Mouse (Mus musculus): ENCODE data around the gene Phtf2.

The Phtf2 gene

DNA sequence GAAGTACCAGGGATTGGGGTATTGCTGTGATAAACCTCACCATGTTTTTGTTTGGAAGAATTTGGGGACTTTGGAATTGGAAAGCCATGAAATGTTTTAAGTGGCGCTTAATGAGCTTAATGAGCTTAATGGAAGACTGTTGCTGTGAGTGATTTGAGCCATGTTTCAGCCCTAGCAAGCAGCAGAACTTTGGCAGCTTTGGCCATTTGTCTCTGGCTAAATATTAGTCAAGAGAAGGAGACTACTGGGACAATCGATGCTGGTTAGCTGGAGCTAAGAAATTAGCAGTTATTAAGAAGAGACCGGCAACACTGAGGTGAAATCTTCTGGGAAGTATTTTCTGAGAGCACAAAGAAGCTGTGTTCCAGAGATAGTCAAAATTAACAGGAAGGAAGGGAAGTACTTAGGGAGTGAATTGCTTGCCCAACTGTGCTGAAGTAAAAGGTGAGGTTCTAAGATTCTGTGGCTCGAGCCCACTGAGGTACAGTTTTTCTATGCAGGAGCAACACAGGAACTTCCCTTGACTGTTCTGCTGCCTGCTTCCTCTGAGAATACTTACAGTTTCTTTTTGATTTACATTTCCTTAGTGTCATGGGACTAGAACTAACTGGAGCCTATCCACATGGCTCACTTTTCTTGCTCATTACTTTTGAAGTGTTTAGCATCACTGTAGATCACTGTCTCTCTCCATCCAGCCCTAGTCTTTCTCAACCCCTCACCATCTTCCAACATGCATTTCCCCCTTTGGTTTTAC lies 17.5 kb downstream of the Phtf2 start:
- WGBS, result 66% methylated on average over 4 of the region's 4 CpGs

DNA sequence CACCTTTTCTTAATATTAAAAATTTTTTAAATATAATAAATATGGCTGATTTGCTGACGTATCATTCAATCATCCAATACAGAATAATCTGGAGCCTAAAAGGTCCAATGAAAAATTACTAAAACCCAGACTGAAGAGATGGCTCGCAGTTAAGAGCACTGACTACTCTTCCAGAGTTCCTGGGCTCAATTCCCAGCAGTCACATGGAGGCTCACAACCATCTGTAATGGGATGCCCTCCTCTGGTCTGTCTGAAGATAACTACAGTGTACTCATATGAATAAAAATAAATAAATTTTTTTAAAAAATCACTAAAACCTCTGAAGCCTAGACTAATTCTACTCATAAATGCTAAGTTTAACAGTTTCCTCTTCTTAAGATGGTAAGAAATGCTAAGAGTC lies 20.0 kb downstream of the Phtf2 start:
- 69% methylated on average over 2 of the region's 2 CpGs for WGBS

DNA sequence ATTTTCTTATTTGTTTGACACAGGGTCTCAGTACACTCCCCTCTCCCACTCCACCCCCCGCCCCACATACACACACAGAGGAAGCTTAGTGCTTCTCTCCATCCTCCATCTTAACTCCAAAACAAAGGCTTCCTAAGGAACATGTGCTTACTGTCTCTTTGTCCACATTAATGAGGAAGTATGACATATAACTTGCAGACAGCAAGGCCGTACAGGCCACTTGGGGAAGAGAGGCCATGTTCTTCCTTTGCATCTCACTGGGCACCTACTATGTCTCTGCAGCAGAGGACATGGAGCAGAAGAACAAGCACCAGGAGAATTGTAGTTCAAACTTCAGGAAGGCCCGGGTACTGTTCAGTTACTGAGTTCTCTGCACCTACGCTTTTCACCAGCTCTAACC lies 21.4 kb downstream of the Phtf2 start:
- WGBS, result 89% methylated on average over 4 of the region's 4 CpGs

DNA sequence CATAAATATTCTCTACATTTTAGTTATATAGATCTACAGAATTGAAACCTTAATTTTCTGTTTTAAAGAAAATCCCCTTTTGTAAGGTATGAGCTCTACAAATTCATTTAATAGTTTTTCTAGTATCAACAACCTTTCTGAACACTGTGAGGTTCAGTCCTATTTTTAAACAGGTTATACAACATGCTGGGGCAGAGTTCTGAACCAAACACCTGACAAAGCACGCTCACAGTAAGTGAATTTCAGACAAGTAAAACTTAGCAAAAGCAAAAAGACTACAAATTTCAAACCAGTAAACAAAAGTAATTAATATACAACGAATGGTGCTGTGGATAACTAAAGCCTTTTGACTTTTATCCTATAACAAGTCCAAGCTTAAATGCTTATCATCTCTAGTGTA lies 23.5 kb downstream of the Phtf2 start:
- WGBS, result 89% methylated on average over 2 of the region's 2 CpGs

DNA sequence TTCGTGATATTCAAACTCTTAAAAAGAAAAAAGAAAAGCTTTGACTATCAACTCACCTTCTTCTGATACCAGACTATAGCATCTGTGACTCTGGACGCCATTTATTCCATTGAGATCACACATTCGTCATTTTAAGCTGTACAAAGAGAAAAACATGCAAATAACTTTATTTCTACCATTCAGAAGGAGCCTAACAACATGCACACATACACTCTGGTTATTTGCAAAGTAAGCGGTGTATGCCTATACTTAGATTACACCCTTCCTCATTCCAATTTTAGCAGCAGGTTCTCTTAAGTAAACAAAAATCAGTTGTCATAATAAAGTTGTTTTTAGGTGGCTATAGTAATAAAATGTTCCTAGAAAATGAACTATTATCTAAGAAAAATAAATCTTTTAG lies 26.9 kb downstream of the Phtf2 start:
- 78% methylated on average over 4 of the region's 4 CpGs for WGBS

DNA sequence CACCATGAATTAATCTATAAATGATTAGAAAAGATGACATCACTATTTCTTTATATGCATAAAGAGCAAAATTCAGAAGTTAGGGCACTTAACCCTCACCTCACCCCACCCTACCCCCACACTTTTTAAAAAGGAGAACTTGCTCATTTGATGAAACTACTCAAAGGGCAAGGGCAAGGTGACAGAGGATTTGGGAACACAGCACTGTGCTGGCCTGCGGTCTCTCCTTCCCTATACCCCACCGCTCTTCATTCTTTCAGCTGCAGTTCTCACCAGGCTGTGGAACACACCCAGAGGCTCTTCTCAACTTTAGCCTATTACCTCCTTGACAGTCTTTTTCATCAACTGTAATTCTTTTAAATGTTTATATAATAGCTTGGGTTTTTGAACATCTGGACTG lies 34.9 kb downstream of the Phtf2 start:
- WGBS, result 93% methylated on average over 2 of the region's 2 CpGs

DNA sequence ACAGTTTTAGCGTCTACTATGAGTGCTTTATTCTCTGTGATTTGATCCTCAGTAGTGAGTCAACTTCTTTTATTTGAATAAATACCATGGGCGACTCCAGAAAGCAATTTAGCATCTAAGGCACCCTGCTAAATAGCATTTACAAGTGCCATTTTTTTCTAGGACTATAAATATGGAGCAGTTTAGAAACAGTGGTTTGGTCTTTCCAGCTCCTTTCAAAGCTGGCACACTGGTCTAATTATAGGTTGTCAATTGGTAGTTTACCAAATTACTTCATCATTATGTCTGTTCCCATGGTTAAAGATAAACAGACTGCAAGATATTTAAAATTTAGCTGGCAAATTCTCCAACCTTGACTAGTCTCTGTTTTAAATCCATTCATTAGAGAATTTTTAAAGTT lies 38.1 kb downstream of the Phtf2 start:
- 51% methylated on average over 2 of the region's 2 CpGs for WGBS

DNA sequence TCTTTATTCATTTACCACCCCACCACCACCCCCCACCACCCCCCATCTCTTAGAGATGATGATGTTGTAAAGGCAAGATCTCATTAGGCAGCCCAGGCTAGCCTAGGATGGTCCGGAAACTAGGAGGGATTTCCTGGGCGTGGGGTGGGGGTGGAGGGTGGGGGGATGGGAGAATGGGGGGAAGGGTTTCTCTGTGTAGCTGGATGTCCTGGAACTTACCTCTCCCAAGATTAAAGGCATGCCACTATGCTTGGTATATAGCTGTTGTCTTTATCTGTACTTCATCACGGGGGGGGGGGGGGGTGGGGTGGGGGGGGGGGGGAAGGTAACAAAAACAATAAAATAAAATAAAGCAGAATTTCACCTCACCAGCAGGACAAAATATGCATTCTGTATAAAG lies 38.5 kb downstream of the Phtf2 start:
- 90% methylated on average over 2 of the region's 3 CpGs for WGBS

DNA sequence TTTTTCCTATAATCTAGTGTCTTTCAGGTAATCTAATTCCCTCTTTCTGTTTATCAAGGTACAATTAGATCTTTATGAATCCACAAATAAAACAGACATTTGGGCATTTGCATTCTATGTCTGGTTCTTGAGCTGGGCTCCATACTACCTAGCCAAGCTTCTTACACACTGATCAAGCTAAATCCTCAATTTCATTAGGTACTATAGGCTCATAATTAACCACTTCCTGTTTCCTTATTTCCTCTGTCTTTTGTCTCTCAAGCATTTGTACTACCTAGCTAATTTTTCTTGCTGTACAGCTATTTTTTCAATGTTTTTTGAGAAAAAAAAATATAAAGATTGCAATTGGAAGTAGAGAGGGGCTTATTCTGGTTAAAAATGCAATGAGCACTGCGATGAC lies 44.8 kb downstream of the Phtf2 start:
- 98% methylated on average over 1 of the region's 1 CpGs for WGBS

DNA sequence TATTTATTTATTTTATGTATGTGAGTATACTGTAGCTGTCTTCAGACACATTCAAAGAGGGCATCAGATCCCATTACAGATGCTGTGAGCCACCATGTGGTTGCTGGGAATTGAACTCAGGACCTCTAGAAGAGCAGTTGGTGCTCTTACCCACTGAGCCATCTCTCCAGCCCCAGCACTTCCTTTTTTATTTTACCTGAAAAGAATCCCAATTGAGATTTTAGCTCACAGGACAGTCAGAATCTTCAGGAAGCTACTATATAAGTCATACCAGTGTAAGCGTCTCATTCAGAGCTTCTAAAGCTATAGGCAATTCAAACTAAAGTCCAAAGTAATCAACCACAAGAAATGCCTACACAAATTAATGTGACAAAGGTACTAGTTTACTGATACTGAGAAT lies 47.5 kb downstream of the Phtf2 start:
- WGBS, result 100% methylated on average over 1 of the region's 1 CpGs

DNA sequence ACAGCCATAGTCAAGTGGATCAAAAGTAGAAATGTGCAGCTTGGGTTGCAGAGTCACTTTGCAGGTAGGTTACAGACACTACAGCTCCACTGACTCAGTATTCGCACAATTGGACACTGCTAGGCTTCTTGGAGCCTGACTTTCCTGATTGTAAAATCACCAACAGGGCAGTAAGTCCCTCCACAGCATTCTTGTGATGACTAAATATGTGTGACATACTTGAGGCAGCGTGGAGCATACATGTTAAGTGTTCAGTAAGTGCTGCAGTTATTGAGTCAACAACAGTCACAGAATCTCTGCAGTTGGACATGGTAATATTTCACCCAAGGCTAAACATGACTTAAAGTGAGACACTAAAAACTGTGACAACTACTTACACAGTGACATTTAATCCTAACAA lies 50.5 kb downstream of the Phtf2 start:
- WGBS, result 96% methylated on average over 2 of the region's 2 CpGs

DNA sequence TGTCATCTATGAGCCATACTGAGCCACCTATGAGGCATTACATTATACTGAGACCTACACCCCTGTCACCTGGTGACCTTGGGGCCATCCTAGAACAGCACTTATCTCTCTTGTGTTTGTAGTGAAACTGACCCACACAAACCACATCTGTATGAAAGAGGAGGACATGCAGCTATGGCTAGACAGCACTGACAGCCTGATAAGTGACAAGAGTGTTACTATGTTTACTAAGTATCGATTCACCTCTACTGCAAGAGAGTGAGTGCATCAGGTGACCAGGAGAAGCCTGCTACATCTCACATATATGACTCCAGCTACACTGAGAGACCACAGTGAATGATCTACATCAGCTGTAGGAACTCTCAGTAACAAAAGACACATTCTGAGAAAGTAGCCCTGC lies 51.2 kb downstream of the Phtf2 start:
- 96% methylated on average over 1 of the region's 1 CpGs for WGBS

DNA sequence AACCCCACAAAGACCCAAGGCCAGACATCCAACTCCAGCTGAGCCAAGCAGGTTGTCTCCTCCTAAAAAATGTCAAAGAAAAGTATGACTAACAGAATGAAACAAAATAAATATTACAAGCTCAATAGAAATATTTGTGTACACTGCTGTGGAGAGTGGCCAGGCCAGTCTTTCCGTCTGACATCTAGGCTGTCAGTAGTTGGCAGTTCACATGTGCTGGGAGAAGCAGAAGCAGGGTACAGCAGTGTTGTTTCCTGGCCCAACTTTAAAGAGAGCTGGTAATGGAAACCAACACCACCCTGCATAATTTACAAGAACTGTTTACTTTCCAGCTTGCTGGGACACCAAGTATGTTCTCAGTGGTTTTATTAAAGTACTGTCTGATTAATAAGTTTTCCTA lies 60.3 kb downstream of the Phtf2 start:
- WGBS, result 61% methylated on average over 1 of the region's 1 CpGs

DNA sequence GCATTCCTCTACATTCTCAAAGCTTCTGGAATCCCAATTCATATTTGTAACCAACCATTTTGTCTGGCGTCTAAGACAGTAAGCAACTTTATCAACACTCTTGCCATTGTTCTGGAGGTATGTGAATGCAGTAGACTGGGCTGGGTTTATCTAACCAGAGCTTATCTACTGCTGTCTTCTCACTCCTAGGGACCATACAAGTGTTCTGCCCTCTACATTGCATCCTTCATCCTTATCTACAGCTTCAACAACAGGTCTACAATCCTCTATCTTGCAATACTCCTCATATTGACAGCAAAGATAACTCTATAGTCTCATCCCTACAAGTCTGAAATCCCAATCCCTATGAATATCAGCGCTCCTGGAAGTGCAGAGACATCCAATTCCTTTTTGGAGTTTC lies 66.8 kb downstream of the Phtf2 start:
- WGBS, result 97% methylated on average over 2 of the region's 2 CpGs

DNA sequence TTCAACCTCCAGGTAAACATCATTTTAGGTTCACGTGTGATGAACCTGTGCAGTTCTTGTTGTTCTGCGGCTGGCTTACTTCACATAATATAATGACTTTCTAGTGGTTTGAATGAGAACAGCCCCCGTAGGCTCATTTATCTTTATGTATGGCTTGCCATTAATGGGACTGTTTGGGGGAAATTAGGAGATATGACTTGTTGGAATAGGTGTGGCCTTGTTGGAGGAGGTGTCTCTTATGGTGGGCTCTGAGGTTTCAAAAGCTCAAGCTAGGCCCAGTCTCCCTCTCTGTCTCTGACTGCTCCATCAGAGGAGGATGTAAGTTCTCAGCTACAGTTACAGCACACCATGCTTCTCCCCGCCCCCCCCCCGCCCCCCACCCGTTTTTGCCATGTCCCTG lies 71.5 kb downstream of the Phtf2 start:
- WGBS, result 86% methylated on average over 6 of the region's 6 CpGs

DNA sequence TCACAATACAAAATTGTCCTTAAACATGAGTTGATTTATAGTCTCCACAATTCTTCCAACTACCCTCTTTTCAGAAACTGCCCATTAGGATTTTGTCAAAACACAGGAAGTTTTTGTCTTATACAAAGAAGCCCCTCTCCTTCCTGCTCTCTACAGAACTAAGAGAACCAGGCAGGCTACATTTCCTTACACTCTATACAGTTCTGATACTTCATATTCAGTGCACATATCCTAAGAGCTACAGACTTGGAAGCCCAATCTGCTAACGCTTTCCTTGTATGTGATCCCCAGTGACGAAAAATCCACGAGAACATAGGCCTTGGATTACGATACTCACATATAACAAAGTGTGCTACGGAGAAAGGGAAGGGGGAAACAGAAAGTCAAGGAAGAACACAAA lies 86.0 kb downstream of the Phtf2 start:
- 78% methylated on average over 5 of the region's 5 CpGs for WGBS

DNA sequence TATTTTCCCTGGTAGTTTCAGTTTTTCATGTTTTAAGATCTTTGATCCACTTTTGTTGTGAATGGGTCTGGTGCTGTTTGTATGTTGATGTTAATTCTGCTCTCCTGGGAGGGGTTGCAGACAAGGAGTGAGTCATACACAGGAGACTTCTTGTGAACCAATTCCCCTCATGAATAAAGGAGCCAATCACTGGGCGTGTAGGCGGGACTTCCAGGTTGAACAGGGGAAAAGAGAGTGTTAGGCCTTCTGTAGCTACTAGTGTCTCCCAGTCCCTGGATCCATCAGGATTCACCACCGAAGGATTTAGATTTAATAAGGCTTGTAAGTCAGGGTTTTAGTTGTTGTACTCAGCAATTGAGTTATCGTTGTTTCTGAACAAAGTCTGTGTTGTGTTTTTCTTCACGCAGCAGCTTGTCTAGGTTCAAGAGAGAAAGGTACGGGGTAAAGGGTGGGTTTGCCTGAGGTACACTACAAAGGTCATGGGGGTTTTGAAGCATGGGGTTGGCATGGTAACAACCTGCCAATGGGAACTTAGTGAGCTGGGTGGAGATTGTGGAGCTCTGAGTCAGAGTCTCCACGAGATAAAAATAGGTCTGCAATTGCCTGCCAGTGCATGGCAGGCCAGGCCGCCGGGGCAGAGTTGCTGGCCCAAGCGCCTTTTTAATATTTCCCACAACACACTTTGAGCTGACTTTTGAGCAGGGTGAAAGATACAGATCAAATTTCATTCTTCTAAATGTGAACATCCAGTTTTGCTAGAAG lies 90.0 kb downstream of the Phtf2 start:
- 75% methylated on average over 10 of the region's 10 CpGs for WGBS

DNA sequence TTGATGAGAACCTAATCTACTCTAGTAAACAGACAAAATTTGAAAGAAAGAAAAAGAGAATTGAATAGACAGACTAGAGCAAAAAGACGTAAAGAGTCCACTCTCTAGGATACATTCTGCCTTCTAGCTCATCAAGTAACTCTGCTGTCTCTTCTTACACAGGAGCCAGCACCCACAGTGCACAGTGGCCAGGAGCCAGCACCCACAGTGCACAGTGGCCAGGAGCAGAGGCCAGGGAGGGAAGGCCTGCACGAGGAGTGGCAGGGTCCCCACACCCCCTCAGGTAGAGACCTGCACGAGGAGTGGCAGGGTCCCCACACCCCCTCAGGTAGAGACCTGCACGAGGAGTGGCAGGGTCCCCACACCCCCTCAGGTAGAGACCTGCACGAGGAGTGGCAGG lies 95.5 kb downstream of the Phtf2 start:
- 83% methylated on average over 3 of the region's 5 CpGs for WGBS

DNA sequence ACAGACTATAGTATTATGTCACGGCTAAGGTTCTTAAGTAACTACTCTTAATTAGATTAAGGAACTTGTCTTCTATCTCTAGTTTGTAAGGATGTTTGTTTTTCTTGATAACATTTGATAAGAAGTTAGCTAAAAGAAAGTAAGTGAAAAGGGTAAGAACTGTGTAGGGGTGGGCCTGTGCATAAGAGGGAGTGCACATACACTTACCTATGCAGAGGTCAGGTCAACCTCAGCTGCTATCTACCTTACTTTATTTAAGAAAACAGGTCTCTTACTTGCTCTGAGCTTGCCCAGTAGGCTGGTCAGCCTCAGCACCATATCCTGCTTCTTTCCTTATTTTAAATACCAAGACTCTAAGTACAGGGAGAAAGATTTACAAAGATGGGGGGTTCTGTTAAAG lies 100.8 kb downstream of the Phtf2 start:
- 100% methylated on average over 1 of the region's 1 CpGs for WGBS

DNA sequence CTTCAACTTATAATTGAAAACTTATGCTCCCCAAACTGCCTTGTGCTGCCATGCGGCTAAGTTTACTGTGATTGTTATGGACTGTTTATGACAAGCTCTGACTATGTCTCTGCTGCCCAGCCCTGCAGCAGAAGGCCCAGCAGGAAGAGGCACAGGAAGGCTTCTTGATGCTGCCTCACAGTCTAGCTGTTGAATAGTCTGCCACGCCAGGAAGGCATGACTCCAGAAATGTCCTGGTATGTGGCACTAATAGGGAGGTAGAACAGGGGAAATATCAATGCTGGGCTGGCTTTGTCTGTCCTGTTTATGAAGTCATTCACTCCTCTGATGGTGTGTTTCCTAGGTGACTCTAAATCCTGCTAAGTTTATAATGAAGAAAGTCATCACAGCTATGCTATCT lies 102.7 kb downstream of the Phtf2 start:
- WGBS, result 73% methylated on average over 2 of the region's 2 CpGs

DNA sequence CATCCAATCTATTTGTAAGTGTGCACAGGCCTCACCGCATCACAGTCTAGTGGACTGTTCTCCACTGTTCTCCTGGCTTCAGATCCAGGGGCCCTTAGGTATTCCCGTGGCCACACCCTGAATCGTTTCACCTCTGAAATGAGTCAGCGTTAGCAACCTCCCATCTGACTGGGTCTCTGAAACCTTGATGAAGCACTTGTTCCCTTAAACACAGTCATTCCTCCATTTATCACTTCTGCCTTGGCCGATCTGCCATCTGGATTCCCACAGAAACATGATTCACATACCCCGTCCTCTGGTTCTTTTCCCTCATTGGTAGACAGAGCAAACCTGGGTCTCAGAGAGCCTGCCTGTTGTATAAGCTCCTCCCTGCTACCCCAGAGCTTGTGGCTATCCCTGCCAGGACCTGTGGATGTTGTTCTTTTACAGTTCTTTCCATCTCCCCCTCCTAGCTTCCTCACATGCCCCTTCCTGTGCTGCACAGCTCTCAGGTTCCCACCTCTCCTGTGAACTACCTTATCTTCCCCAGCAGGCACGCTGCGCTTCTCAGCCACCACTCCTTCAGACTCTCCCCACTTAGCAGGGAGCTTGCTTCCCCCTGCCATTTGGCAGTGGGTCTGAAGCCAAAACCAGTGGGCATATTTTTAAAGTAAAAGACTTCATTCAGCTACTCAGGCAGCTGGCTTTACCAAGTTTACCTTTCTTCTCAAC lies 103.5 kb downstream of the Phtf2 start:
- 63% methylated on average over 8 of the region's 8 CpGs for WGBS

DNA sequence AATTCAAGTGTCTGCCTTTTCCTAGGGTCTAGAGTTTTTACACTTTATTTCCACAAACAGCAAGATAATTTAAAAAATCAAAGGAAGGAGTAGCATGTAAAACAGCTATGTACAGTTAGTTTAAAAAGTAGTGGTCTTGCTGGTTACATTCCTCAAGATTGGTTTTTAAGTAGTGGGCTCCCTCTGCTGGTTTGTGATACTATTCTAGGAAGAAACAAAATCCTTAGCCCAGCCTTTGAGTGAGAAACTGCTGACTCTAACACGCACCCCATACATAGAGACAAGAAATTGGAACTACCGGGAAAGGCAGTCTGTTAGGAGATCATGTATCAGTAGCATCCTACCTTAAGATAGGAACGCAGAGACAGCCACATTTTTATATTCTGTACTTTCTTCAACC lies 108.6 kb downstream of the Phtf2 start:
- WGBS, result 50% methylated on average over 3 of the region's 3 CpGs

DNA sequence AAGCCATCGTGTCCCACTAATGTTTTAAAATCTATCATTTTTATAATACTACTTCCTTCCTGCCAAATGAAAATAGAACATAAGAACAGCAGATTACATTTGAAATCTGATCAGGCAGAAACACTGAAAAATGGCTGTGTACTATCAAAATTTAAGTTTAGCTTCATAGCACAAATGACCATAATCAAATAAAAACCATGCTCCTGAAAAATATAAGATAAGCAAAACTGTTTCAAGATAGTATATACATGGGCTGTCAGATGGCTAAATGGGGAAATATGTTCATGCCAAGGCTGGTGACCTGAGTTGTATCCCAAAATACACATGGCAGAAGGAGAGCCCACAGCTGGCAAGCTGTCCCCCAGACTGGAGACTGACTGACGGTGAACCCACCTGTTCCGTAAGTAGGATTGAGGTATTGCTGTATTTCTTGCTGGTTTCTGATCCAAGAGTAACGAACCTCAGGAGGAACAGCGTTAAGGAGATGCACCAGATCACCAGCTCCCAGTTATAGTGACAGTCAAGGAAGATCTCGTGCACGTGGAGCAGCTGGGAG lies 116.5 kb downstream of the Phtf2 start:
- WGBS, result 83% methylated on average over 7 of the region's 7 CpGs

Measured in cerebral cortex, adult 2 months (tissue).